Mouse (Mus musculus) colon, adult 2 months (tissue): Measurements from ENCODE around the gene Sik1. TPM values are rescaled to one million over a fixed set of nuclear protein-coding genes. Genes with fewer than 3 reads are reported as not detected.

Experiments
- polyA plus RNA-seq: library from polyadenylated mRNA; depleted of rRNA; stranded (reverse); fragments of >200 nt; gene quantifications from 2 replicates; pipeline ENCODE4 v1.2.3, GENCODE M21; 2012; rRNA removed

Gene Sik1
- 13.3 and 13.7 TPM in 2 replicates for polyA plus RNA-seq

GRCm38 (mm10) chr17:31855597-31856518 is at the start of gene Sik1:
Gene Sik1, minus strand, starts transcription at chr17:31855804.

Other genes with a start within 250 kb of the Sik1 start
- gene Cbs, start 218.6 kb downstream of the Sik1 start, polyA plus RNA-seq, result 74.8 and 79.0 TPM in 2 replicates
- gene U2af1, start 196.9 kb downstream of the Sik1 start, polyA plus RNA-seq, result 26.5 and 30.8 TPM in 2 replicates
- gene Cryaa, start 178.0 kb downstream of the Sik1 start, polyA plus RNA-seq, result not detected in 2 replicates
- gene Rrp1b, start 180.3 kb upstream of the Sik1 start, polyA plus RNA-seq, result 4.5 and 9.6 TPM in 2 replicates
- 0.95 and 1.1 TPM in 2 replicates for gene Hsf2bp, start 180.5 kb upstream of the Sik1 start, polyA plus RNA-seq